ENCODE assay signal across 30 mouse cellular contexts in the genomic region with DNA sequence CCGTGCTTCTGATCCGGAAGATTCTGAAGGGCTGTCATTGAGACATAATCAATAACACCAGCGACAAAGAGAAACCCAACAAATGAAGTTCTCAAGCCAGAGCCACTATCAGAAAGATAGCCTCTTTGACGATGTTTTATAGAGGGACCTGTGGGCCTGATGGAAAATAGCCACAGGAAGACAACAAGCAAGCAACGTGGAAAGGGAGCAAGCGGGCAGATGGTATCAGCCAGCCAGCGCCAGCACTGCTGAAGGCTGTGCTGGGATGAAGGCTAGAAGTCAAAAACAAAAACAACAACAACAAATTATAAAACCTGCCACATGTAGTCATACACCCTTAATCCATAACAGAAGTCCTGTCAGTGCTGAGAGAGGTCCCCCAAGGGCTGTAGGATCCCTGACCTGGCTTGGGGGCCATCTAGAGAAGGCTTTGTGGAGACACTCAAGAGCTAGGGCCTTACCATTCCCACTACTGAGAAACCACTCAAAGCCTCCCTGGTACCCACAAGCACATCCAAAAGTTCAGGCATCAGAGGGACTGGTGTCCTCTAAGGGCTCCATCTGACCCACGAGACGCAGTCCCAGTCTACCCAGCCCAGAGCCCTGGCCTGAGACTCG. TPM values are rescaled to one million over a fixed set of nuclear protein-coding genes. Genes with fewer than 3 reads are reported as not detected.
A peak's percentile ranks its signal among the peaks of the same experiment; 100 is the strongest.
DNase-seq lines count a peak whose midpoint lies in the region; ATAC-seq lines count a peak whose summit lies in the region.
"Had no signal": no experiment of that assay in that cellular context is flagged by ENCODE, and none has a peak within 500 bp of the region (broad histone marks: within the 10 kb centered on the region; RNA-seq: fewer than 3 reads in every experiment).

No protein-coding gene starts in this region.

- ATAC-seq in midbrain, embryonic 11.5 days (ENCODE audit: low FRiP score), result no peak
- no peak for ATAC-seq in midbrain, embryonic 15.5 days (replicated peaks)
- ATAC-seq: forebrain, embryonic 15.5 days; inflammation-experienced regulatory T-cells, adult 6 months; intestine, embryonic 16.5 days had no signal

- H3K27ac ChIP-seq in midbrain, embryonic 11.5 days (ENCODE audit: low read depth, low read length), result no peak overlapping the region
- no peak overlapping the region for H3K27ac ChIP-seq in midbrain, embryonic 15.5 days
- 0 out of 2 replicates have a peak overlapping the region, but pooled peaks have one; percentile 21 for H3K27ac ChIP-seq in embryonic facial prominence, embryonic 10.5 days (replicated peaks)
- H3K27ac ChIP-seq: embryonic facial prominence, embryonic 12.5 days; embryonic facial prominence, embryonic 15.5 days; forebrain, embryonic 15.5 days; heart, embryonic 15.5 days; hindbrain, embryonic 10.5 days; hindbrain, embryonic 14.5 days; hindbrain, postnatal 0 days had no signal

- WGBS in midbrain, embryonic 11.5 days, result 91% methylated on average over 10 of the region's 10 CpGs
- WGBS in midbrain, embryonic 15.5 days, result 87% methylated on average over 10 of the region's 10 CpGs
- 92% methylated on average over 10 of the region's 10 CpGs for WGBS in embryonic facial prominence, embryonic 10.5 days

- no peaks in the 10 kb centered on the region for H3K36me3 ChIP-seq in midbrain, embryonic 11.5 days (ENCODE audit: control insufficient read depth, insufficient read depth, low read length)
- H3K36me3 ChIP-seq in midbrain, embryonic 15.5 days (replicated peaks), result no peaks in the 10 kb centered on the region
- H3K36me3 ChIP-seq in embryonic facial prominence, embryonic 10.5 days (replicated peaks), result no peaks in the 10 kb centered on the region
- H3K36me3 ChIP-seq: embryonic facial prominence, embryonic 12.5 days; embryonic facial prominence, embryonic 15.5 days; forebrain, embryonic 15.5 days; heart, embryonic 12.5 days; heart, embryonic 15.5 days; hindbrain, embryonic 10.5 days had no signal

- H3K4me2 ChIP-seq in midbrain, embryonic 11.5 days, result no peak overlapping the region
- no peak overlapping the region for H3K4me2 ChIP-seq in midbrain, embryonic 15.5 days
- H3K4me2 ChIP-seq: embryonic facial prominence, embryonic 12.5 days; embryonic facial prominence, embryonic 15.5 days; forebrain, embryonic 15.5 days; heart, embryonic 12.5 days; heart, embryonic 15.5 days; hindbrain, embryonic 14.5 days had no signal

- H3K4me3 ChIP-seq in midbrain, embryonic 11.5 days (ENCODE audit: low read depth, low read length), result no peak overlapping the region
- no peak overlapping the region for H3K4me3 ChIP-seq in midbrain, embryonic 15.5 days
- H3K4me3 ChIP-seq in embryonic facial prominence, embryonic 10.5 days, result no peak overlapping the region
- H3K4me3 ChIP-seq: embryonic facial prominence, embryonic 12.5 days; embryonic facial prominence, embryonic 15.5 days; forebrain, embryonic 15.5 days; heart, embryonic 12.5 days; heart, embryonic 15.5 days; hindbrain, embryonic 10.5 days had no signal

- H3K4me1 ChIP-seq in midbrain, embryonic 11.5 days (ENCODE audit: control insufficient read depth, insufficient read depth, low read length), result no peaks in the 10 kb centered on the region
- no peaks in the 10 kb centered on the region for H3K4me1 ChIP-seq in midbrain, embryonic 15.5 days
- H3K4me1 ChIP-seq in embryonic facial prominence, embryonic 10.5 days, result peaks cover 11% of the 10 kb centered on the region
- H3K4me1 ChIP-seq: embryonic facial prominence, embryonic 12.5 days; embryonic facial prominence, embryonic 15.5 days; forebrain, embryonic 15.5 days had no signal

- H3K27me3 ChIP-seq in midbrain, embryonic 11.5 days (ENCODE audit: control insufficient read depth, insufficient read depth, low read length), result no peaks in the 10 kb centered on the region
- no peaks in the 10 kb centered on the region for H3K27me3 ChIP-seq in midbrain, embryonic 15.5 days (replicated peaks)
- H3K27me3 ChIP-seq in embryonic facial prominence, embryonic 10.5 days (replicated peaks; ENCODE audit: low read depth, poor library complexity, severe bottlenecking), result no peaks in the 10 kb centered on the region
- H3K27me3 ChIP-seq: embryonic facial prominence, embryonic 12.5 days; forebrain, embryonic 15.5 days; heart, embryonic 15.5 days had no signal

- H3K9me3 ChIP-seq in midbrain, embryonic 11.5 days (ENCODE audit: control insufficient read depth, low read length), result no peaks in the 10 kb centered on the region
- H3K9me3 ChIP-seq in midbrain, embryonic 15.5 days, result no peaks in the 10 kb centered on the region
- no peaks in the 10 kb centered on the region for H3K9me3 ChIP-seq in embryonic facial prominence, embryonic 10.5 days
- H3K9me3 ChIP-seq: embryonic facial prominence, embryonic 12.5 days; embryonic facial prominence, embryonic 15.5 days; forebrain, embryonic 15.5 days; heart, embryonic 15.5 days; hindbrain, embryonic 10.5 days had no signal

- H3K9ac ChIP-seq in midbrain, embryonic 11.5 days (ENCODE audit: low read length), result no peak overlapping the region
- no peak overlapping the region for H3K9ac ChIP-seq in midbrain, embryonic 15.5 days
- H3K9ac ChIP-seq: embryonic facial prominence, embryonic 12.5 days; embryonic facial prominence, embryonic 15.5 days; forebrain, embryonic 15.5 days; heart, embryonic 12.5 days; heart, embryonic 15.5 days; hindbrain, embryonic 14.5 days had no signal

- peak; percentile 39 for DNase-seq in cerebellum, adult 11-12 months
- no peak for DNase-seq in cerebellum, postnatal 4 days (ENCODE audit: low spot score in 2 of 2)
- peak; percentile 66 for DNase-seq in cerebellum, adult 9-11 months
- DNase-seq in cerebellum, postnatal 36 days, result no peak
- DNase-seq in midbrain, embryonic 11.5 days (ENCODE audit: low spot score, missing footprints), result peak; percentile 70
- no peak for DNase-seq in embryonic facial prominence, embryonic 10.5 days (ENCODE audit: low spot score)
- no peak for DNase-seq in adrenal gland, postnatal 25 days
- DNase-seq: adrenal gland, adult 2 months; adrenal gland, postnatal 14 days; B cell, adult 2 months; gastrocnemius, postnatal 25 days; heart, adult 18-20 months; heart, postnatal 36 days; kidney, adult 18-20 months; kidney, adult 9 months had no signal

RNA-seq across cellular contexts. Expression of gene Zfyve28, which starts 13.5 kb away (rescaled TPM):
- polyA plus RNA-seq in midbrain, embryonic 11.5 days (2014; fragmentation: Nextera tagmentation; extraction: Ambion mirVana), result 0.75 and 1.0 TPM in 2 replicates
- polyA plus RNA-seq in midbrain, embryonic 15.5 days (2015; fragmentation: Nextera tagmentation; extraction: Ambion mirVana), result 4.7 and 6.1 TPM in 2 replicates
- 0.93 and 1.3 TPM in 2 replicates for polyA plus RNA-seq in embryonic facial prominence, embryonic 10.5 days (2016; fragmentation: Nextera tagmentation; extraction: Ambion mirVana)
- total RNA-seq in adrenal gland, postnatal 25 days (2021), result 0.70 TPM in 1 of 2 replicates, not detected in the other

RNA-seq across cellular contexts. Expression of gene Cfap99, which starts 13.6 kb away (rescaled TPM):
- polyA plus RNA-seq in midbrain, embryonic 11.5 days (2014; fragmentation: Nextera tagmentation; extraction: Ambion mirVana), result 0.16 TPM in 1 of 2 replicates, not detected in the other
- polyA plus RNA-seq in midbrain, embryonic 15.5 days (2015; fragmentation: Nextera tagmentation; extraction: Ambion mirVana), result 0.10 and 0.28 TPM in 2 replicates
- polyA plus RNA-seq in embryonic facial prominence, embryonic 10.5 days (2016; fragmentation: Nextera tagmentation; extraction: Ambion mirVana), result 0.06 TPM in 1 of 2 replicates, not detected in the other
- total RNA-seq in adrenal gland, postnatal 25 days (2021), result not detected in 2 replicates
- total RNA-seq: adrenal gland, adult 2 months; adrenal gland, postnatal 14 days; gastrocnemius, adult 8-10 months; gastrocnemius, postnatal 25 days; heart, adult 18-20 months; heart, postnatal 10 days; heart, postnatal 36 days; hindbrain, postnatal 0 days; MEL had no signal
- polyA plus RNA-seq: adrenal gland, adult 2 months; embryonic facial prominence, embryonic 12.5 days; forebrain, embryonic 11.5 days; forebrain, embryonic 15.5 days; hindbrain, embryonic 10.5 days; inflammation-experienced regulatory T-cells, adult 6 months; intestine, embryonic 16.5 days had no signal

Comparison
In these comparisons a context has a peak if more than half of its experiments do, and no peak if none do; other contexts are left out.
1. DNase-seq: peak in cerebellum, adult 11-12 months (single experiment), cerebellum, adult 9-11 months (single experiment) and midbrain, embryonic 11.5 days (single experiment); none in cerebellum, postnatal 4 days (0 of 2), cerebellum, postnatal 36 days (0 of 2), embryonic facial prominence, embryonic 10.5 days (single experiment) and adrenal gland, postnatal 25 days (single experiment).